Mouse (Mus musculus): ENCODE data around the gene Atf6. TPM values are rescaled to one million over a fixed set of nuclear protein-coding genes. Genes with fewer than 3 reads are reported as not detected.

The Atf6 gene
- total and polyA plus RNA-seq, 2 experiments, result 14.3 to 30.1 TPM

- Histone ChIP-seq H3K27me3 (ENCODE audit: control insufficient read depth, insufficient read depth, low read length) (no peaks in the 10 kb centered on the region), H3K79me2 (ENCODE audit: control insufficient read depth, insufficient read depth, low read length) (no peaks in the 10 kb centered on the region), H3K4me3 (ENCODE audit: insufficient read depth, low read depth, low read length) (no peak overlapping the region), H3K4me1 (ENCODE audit: control insufficient read depth, insufficient read depth, low read length) (no peaks in the 10 kb centered on the region), H3K9ac (ENCODE audit: low read depth, low read length) (no peak overlapping the region), H3K36me3 (ENCODE audit: control insufficient read depth, insufficient read depth, low read length) (no peaks in the 10 kb centered on the region; the same call in 1 of the 2 replicates), H3K27ac (replicated peaks; ENCODE audit: insufficient read depth, low read depth, low read length) (no peak overlapping the region)
- 94% methylated on average over 6 of the region's 6 CpGs for WGBS
- no peak for DNase-seq (ENCODE audit: extremely low read depth, low read depth, low spot score)
- TF ChIP-seq CTCF (IDR thresholded peaks at IDR 0.05; ENCODE audit: low read depth, low read length) (no peak), POLR2A (IDR thresholded peaks at IDR 0.05; ENCODE audit: extremely low read depth, insufficient read depth, low read length) (no peak)
Measured at GRCm38 (mm10) chr1:170704103-170704502, 163.5 kb downstream of the Atf6 start.

- H3K4me1 ChIP-seq (ENCODE audit: control insufficient read depth, insufficient read depth, low read length), result peaks cover 8% of the 10 kb centered on the region
- H3K4me3 ChIP-seq (ENCODE audit: insufficient read depth, low read depth, low read length), result no peak overlapping the region
- no peaks in the 10 kb centered on the region for H3K79me2 ChIP-seq (ENCODE audit: control insufficient read depth, insufficient read depth, low read length)
- no peak for TF ChIP-seq POLR2A (IDR thresholded peaks at IDR 0.05; ENCODE audit: extremely low read depth, insufficient read depth, low read length)
- TF ChIP-seq CTCF (IDR thresholded peaks at IDR 0.05; ENCODE audit: low read depth, low read length), result no peak
- no peak overlapping the region for H3K27ac ChIP-seq (replicated peaks; ENCODE audit: insufficient read depth, low read depth, low read length)
- no peak overlapping the region for H3K9ac ChIP-seq (ENCODE audit: low read depth, low read length)
- WGBS, result 78% methylated on average over 6 of the region's 6 CpGs
- no peaks in the 10 kb centered on the region for H3K36me3 ChIP-seq (ENCODE audit: control insufficient read depth, insufficient read depth, low read length)
- DNase-seq (ENCODE audit: extremely low read depth, low read depth, low spot score), result no peak
- no peaks in the 10 kb centered on the region for H3K27me3 ChIP-seq (ENCODE audit: control insufficient read depth, insufficient read depth, low read length)
Measured at GRCm38 (mm10) chr1:170702958-170703357, 164.6 kb downstream of the Atf6 start.

GRCm38 (mm10) chr1:170702263-170702662 is 165.3 kb downstream of the Atf6 start:
- Histone ChIP-seq H3K4me3 (ENCODE audit: insufficient read depth, low read depth, low read length) (no peak overlapping the region), H3K9ac (ENCODE audit: low read depth, low read length) (no peak overlapping the region), H3K27ac (replicated peaks; ENCODE audit: insufficient read depth, low read depth, low read length) (no peak overlapping the region), H3K4me1 (ENCODE audit: control insufficient read depth, insufficient read depth, low read length) (peaks cover 14% of the 10 kb centered on the region), H3K27me3 (ENCODE audit: control insufficient read depth, insufficient read depth, low read length) (no peaks in the 10 kb centered on the region), H3K36me3 (ENCODE audit: control insufficient read depth, insufficient read depth, low read length) (no peaks in the 10 kb centered on the region), H3K79me2 (ENCODE audit: control insufficient read depth, insufficient read depth, low read length) (no peaks in the 10 kb centered on the region)
- DNase-seq (ENCODE audit: extremely low read depth, low read depth, low spot score), result no peak
- TF ChIP-seq POLR2A (IDR thresholded peaks at IDR 0.05; ENCODE audit: extremely low read depth, insufficient read depth, low read length), result no peak
- TF ChIP-seq CTCF (IDR thresholded peaks at IDR 0.05; ENCODE audit: low read depth, low read length), result no peak
- 89% methylated on average over 2 of the region's 2 CpGs for WGBS

GRCm38 (mm10) chr1:170701582-170701981 is 166.0 kb downstream of the Atf6 start:
- WGBS, result 90% methylated on average over 8 of the region's 8 CpGs
- no peaks in the 10 kb centered on the region for H3K27me3 ChIP-seq (ENCODE audit: control insufficient read depth, insufficient read depth, low read length)
- H3K27ac ChIP-seq (replicated peaks; ENCODE audit: insufficient read depth, low read depth, low read length), result no peak overlapping the region
- no peak for TF ChIP-seq POLR2A (IDR thresholded peaks at IDR 0.05; ENCODE audit: extremely low read depth, insufficient read depth, low read length)
- TF ChIP-seq CTCF (IDR thresholded peaks at IDR 0.05; ENCODE audit: low read depth, low read length), result no peak
- H3K79me2 ChIP-seq (ENCODE audit: control insufficient read depth, insufficient read depth, low read length), result no peaks in the 10 kb centered on the region
- H3K9ac ChIP-seq (ENCODE audit: low read depth, low read length), result no peak overlapping the region
- H3K4me3 ChIP-seq (ENCODE audit: insufficient read depth, low read depth, low read length), result no peak overlapping the region
- peaks cover 16% of the 10 kb centered on the region for H3K4me1 ChIP-seq (ENCODE audit: control insufficient read depth, insufficient read depth, low read length)
- no peaks in the 10 kb centered on the region for H3K36me3 ChIP-seq (ENCODE audit: control insufficient read depth, insufficient read depth, low read length)
- no peak for DNase-seq (ENCODE audit: extremely low read depth, low read depth, low spot score)

GRCm38 (mm10) chr1:170701178-170701577 is 166.4 kb downstream of the Atf6 start:
- Histone ChIP-seq H3K79me2 (ENCODE audit: control insufficient read depth, insufficient read depth, low read length) (no peaks in the 10 kb centered on the region), H3K9ac (ENCODE audit: low read depth, low read length) (no peak overlapping the region), H3K4me3 (ENCODE audit: insufficient read depth, low read depth, low read length) (no peak overlapping the region), H3K27ac (replicated peaks; ENCODE audit: insufficient read depth, low read depth, low read length) (no peak overlapping the region), H3K4me1 (ENCODE audit: control insufficient read depth, insufficient read depth, low read length) (peaks cover 16% of the 10 kb centered on the region), H3K27me3 (ENCODE audit: control insufficient read depth, insufficient read depth, low read length) (no peaks in the 10 kb centered on the region), H3K36me3 (ENCODE audit: control insufficient read depth, insufficient read depth, low read length) (no peaks in the 10 kb centered on the region)
- 89% methylated on average over 3 of the region's 3 CpGs for WGBS
- TF ChIP-seq POLR2A (IDR thresholded peaks at IDR 0.05; ENCODE audit: extremely low read depth, insufficient read depth, low read length) (no peak), CTCF (IDR thresholded peaks at IDR 0.05; ENCODE audit: low read depth, low read length) (no peak)
- DNase-seq (ENCODE audit: extremely low read depth, low read depth, low spot score), result no peak

- no peaks in the 10 kb centered on the region for H3K36me3 ChIP-seq (ENCODE audit: control insufficient read depth, insufficient read depth, low read length)
- H3K4me3 ChIP-seq (ENCODE audit: insufficient read depth, low read depth, low read length), result no peak overlapping the region
- DNase-seq (ENCODE audit: extremely low read depth, low read depth, low spot score), result no peak
- H3K4me1 ChIP-seq (ENCODE audit: control insufficient read depth, insufficient read depth, low read length), result peaks cover 21% of the 10 kb centered on the region
- H3K27ac ChIP-seq (replicated peaks; ENCODE audit: insufficient read depth, low read depth, low read length), result no peak overlapping the region
- H3K9ac ChIP-seq (ENCODE audit: low read depth, low read length), result no peak overlapping the region
- 95% methylated on average over 3 of the region's 3 CpGs for WGBS
- H3K27me3 ChIP-seq (ENCODE audit: control insufficient read depth, insufficient read depth, low read length), result no peaks in the 10 kb centered on the region
- no peaks in the 10 kb centered on the region for H3K79me2 ChIP-seq (ENCODE audit: control insufficient read depth, insufficient read depth, low read length)
- TF ChIP-seq CTCF (IDR thresholded peaks at IDR 0.05; ENCODE audit: low read depth, low read length) (no peak), POLR2A (IDR thresholded peaks at IDR 0.05; ENCODE audit: extremely low read depth, insufficient read depth, low read length) (no peak)
Measured at GRCm38 (mm10) chr1:170700496-170701027, 167.0 kb downstream of the Atf6 start.

Measured in liver, adult 2 months (tissue).